Mouse (Mus musculus): Measurements from ENCODE around the gene Rcor2. TPM values are rescaled to one million over a fixed set of nuclear protein-coding genes. Genes with fewer than 3 reads are reported as not detected.
A peak's percentile ranks its signal among the peaks of the same experiment; 100 is the strongest.

Gene Rcor2
- polyA plus RNA-seq, 1 experiment = 11.6 TPM

DNA sequence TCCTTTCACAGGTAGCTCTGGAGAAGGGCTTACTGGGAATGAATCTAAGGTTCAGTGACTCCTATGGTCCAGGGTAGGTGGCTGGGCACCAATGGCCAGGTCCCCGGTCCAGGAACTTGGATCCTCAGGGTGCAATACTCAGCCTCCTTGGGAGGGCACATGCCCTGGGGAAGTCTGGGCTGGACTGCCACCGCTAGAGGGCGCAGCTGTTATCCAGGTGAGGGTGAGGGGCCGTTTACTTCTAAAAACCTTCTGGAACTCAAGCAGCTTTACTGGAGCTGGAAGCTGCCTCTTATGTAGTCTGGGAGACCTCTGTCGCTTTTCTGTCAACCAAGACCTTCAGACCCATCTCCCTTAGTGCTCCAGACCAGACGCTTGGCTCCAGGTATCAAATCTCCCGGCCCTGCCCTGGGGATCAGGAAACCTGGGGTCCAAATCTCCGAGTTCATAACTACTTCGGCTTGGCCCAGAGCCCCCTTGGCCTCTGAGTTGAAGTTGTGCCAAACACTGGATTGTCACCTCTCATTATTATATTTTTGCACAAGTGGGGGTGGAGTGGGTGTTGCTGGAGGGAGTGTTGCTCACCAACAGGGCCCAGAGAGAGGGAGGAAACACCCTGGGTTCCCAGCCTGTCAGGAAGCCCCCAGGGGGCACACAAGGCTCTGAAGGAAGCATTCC, 2.9 kb upstream of the Rcor2 start:
- H3K4me1 ChIP-seq (ENCODE audit: control insufficient read depth, insufficient read depth, low read length) = 0 out of 2 replicates have a peak, but pooled peaks cover 3% of the 10 kb centered on the region
- no peak overlapping the region for H3K27ac ChIP-seq (ENCODE audit: insufficient read depth, low read length)
- peak; percentile 93 for TF ChIP-seq CTCF (IDR thresholded peaks at IDR 0.05; ENCODE audit: borderline replicate concordance, insufficient read depth, low read length)
- no peak for TF ChIP-seq POLR2A (IDR thresholded peaks at IDR 0.05; ENCODE audit: low read depth, low read length)
- H3K4me3 ChIP-seq (ENCODE audit: insufficient read depth, low read length) = no peak overlapping the region

DNA sequence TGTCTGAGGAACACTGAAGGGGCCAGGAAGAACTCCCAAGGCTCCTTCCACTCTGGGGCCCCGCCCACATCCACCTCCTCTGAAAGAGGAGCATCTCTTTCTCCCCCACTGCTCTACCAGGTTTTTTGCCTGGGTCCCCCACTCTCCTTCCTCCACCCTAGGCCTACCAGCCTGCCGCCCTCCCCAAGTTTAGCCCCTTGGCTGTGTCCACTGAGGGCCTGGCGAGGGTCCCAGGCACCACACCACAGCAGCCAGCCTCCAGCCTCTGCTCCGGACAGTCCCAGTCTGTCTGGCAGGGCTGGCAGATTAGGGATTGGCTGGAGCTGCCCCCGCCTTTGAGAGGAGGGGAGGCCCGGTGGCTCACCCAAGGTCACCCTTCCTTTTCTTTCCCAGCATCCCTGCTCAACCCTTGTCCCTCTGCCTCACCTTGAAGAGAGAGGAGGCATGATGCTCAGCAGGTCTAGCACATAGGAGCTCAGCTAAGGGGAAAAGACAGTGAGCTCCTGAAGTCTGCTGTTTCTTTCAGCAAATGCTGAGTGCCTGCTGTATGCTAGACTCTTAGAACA, 2.3 kb upstream of the Rcor2 start:
- H3K27ac ChIP-seq (ENCODE audit: insufficient read depth, low read length) = no peak overlapping the region
- TF ChIP-seq POLR2A (IDR thresholded peaks at IDR 0.05; ENCODE audit: low read depth, low read length) = no peak
- TF ChIP-seq CTCF (IDR thresholded peaks at IDR 0.05; ENCODE audit: borderline replicate concordance, insufficient read depth, low read length) = no peak
- H3K4me3 ChIP-seq (ENCODE audit: insufficient read depth, low read length) = no peak overlapping the region
- 0 out of 2 replicates have a peak, but pooled peaks cover 3% of the 10 kb centered on the region for H3K4me1 ChIP-seq (ENCODE audit: control insufficient read depth, insufficient read depth, low read length)

DNA sequence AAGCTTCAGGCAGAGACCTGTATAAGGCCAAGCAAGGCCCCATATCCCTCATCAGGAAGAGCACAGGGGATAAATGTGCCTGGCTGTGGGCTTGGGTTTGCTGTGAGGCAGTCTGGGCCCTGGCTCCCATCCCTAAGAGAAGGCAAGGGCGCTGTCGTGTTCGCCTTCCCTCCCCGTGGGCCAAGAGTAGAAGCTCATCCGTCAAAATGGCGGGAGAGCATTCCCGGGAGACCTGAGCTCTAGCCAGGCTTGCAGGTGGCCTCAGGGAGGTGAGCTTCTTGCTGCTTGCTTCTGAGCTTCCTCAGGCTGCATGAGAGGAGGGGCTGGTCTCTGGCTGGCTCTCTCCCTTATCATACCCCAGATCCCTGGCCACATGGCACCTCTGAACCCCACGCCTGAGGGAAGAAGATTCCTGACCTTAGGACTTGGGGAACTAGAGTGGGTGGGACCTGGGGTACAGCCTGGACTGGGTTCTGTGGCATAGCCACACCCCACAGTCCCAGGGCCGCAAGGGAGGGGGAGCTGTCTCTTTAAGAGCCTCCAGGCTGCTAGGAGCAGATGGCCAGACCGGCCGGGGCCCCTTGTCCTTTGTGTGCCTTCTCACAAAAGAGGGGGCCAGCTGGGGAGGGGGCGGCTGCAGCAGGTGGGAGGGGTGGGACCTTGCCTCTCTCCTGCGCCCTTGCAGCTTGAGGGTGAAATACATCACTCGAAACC, 1.5 kb upstream of the Rcor2 start:
- 0 out of 2 replicates have a peak, but pooled peaks cover 3% of the 10 kb centered on the region for H3K4me1 ChIP-seq (ENCODE audit: control insufficient read depth, insufficient read depth, low read length)

DNA sequence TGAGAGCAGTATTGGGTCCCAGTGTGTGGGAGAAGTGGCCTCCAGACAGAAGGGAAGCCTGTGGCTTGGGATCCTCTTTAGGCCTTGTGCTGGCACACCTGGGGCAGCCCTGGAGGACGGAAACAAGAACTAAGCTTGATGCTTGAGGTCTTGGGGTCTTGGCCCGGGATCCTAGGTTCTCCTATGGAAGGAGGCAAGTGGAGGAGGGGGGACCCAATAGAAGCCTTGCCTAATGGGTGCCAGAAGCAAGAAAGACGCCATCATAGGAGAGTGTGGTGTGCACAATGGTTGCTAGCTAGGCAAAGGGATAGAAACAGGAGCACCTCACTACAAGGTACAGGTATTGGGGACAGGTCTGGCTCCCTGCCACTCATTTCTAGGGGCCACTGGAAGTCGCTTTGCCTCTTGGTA, 699 bp upstream of the Rcor2 start:
- Histone ChIP-seq H3K4me1 (ENCODE audit: control insufficient read depth, insufficient read depth, low read length) (0 out of 2 replicates have a peak, but pooled peaks cover 3% of the 10 kb centered on the region), H3K4me3 (ENCODE audit: insufficient read depth, low read length) (no peak overlapping the region), H3K27ac (ENCODE audit: insufficient read depth, low read length) (no peak overlapping the region)
- TF ChIP-seq POLR2A (IDR thresholded peaks at IDR 0.05; ENCODE audit: low read depth, low read length) (no peak), CTCF (IDR thresholded peaks at IDR 0.05; ENCODE audit: borderline replicate concordance, insufficient read depth, low read length) (no peak)

More for the DNA sequence above, 1.5 kb upstream of the Rcor2 start:
- Histone ChIP-seq H3K4me3 (ENCODE audit: insufficient read depth, low read length) (no peak overlapping the region), H3K27ac (ENCODE audit: insufficient read depth, low read length) (no peak overlapping the region)
- no peak for TF ChIP-seq CTCF (IDR thresholded peaks at IDR 0.05; ENCODE audit: borderline replicate concordance, insufficient read depth, low read length)
- no peak for TF ChIP-seq POLR2A (IDR thresholded peaks at IDR 0.05; ENCODE audit: low read depth, low read length)

DNA sequence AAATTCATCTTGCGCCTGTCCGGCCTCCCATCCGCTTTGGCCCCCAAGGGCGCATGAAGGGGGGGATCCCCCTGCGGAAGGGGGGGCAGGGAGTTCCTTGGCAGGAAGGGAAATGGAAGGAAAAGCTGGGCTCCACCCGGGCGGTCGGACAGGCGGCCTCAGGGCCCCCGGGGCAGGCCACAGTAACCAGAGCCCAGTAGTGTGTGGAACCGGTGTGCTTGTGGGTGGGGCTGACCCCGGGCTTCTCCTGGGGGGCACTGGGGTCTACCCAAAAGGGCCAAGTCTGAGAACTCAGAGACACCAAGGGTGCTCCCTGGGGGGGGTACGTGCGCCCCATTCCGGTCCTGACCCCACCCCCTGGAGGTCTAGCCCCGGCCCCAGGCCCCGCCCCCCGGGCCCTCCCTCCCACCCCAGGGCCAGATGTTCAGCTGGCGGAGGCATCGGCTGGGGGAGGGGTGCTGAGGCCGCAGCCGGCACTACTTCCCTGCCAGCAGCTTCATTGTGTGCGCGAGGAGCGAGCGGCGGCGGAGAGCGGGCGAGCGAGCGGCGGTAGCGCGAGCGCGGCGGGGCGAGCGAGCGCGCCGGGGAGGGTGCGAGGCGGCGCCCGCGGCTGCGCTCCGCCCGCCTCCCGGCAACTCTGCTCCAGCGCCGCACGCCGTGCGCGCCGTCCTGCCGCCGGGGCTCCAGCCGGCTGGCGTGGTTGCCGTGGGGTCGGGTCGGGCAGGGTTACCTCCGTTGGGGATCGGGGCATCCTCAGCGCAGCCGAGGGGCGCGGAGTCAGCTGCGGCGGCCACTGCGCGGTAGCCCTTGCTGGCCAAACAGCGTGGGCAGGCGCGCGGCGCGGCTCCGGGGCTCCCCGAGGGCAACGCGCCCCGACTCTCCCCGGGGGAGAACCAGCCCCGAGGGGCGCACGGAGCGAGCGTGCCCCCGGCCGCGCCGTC, 926 bp downstream of the Rcor2 start:
- peak overlapping the region; percentile 74 for H3K4me3 ChIP-seq (ENCODE audit: insufficient read depth, low read length)
- H3K4me1 ChIP-seq (ENCODE audit: control insufficient read depth, insufficient read depth, low read length) = 0 out of 2 replicates have a peak, but pooled peaks cover 3% of the 10 kb centered on the region
- TF ChIP-seq CTCF (IDR thresholded peaks at IDR 0.05; ENCODE audit: borderline replicate concordance, insufficient read depth, low read length) (no peak), POLR2A (IDR thresholded peaks at IDR 0.05; ENCODE audit: low read depth, low read length) (peak; percentile 76)
- H3K27ac ChIP-seq (ENCODE audit: insufficient read depth, low read length) = peak overlapping the region; percentile 78

DNA sequence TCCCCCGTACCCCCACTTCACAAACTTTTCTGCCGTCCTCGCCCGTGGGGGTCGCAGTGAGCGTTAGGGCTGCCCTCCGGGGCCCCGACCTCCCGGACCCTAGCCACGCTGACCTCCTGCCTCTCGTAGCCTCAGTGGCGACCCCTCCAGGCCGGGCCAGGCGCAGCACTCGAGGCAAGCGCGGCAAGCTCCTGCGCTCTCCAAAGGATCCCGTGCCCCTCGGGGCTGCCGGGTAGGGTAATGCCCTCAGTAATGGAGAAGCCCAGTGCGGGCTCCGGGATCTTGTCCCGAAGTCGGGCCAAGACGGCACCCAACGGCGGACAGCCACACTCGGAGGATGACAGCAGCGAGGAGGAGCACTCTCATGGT, 1.6 kb downstream of the Rcor2 start:
- peak overlapping the region; percentile 74 for H3K4me3 ChIP-seq (ENCODE audit: insufficient read depth, low read length)
- peak; percentile 77 for TF ChIP-seq CTCF (IDR thresholded peaks at IDR 0.05; ENCODE audit: borderline replicate concordance, insufficient read depth, low read length)
- no peak for TF ChIP-seq POLR2A (IDR thresholded peaks at IDR 0.05; ENCODE audit: low read depth, low read length)
- peak overlapping the region; percentile 78 for H3K27ac ChIP-seq (ENCODE audit: insufficient read depth, low read length)
- H3K4me1 ChIP-seq (ENCODE audit: control insufficient read depth, insufficient read depth, low read length) = 0 out of 2 replicates have a peak, but pooled peaks cover 3% of the 10 kb centered on the region

DNA sequence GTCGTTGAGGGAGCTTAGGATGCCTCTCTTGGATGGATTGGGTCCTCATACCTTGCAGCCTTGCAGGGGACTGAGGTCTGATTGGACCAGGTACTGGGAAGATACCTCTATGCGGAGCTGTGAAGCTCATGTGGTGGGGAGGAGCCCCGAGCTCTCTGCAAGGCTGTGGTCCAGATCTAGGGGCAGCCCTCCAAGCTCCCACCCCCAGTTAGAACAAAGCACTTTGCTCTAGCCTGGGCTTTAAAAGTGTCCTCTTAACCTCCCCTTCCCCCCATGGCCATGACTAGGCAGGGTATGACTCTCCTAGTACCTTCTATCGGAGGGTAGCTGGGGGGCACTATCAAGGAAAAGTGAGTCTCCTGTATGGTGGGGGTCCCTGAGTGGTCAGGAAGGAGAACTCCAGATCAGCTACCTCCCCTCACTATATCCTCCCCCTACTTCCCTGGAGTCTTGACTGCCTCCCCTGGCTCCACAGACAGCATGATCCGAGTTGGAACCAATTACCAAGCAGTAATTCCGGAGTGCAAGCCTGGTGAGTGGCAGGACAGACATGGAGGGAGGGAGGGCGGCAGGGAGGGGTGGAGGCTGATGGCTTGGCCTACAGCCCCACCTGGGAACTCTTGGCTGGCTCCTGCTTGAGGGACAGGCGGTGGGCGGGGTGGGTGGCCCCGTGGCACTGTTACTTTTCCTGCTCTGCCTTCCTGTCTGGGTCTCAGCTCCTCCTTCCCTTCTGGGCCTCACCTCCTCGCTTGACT, 2.3 kb downstream of the Rcor2 start:
- Histone ChIP-seq H3K27ac (ENCODE audit: insufficient read depth, low read length) (no peak overlapping the region), H3K4me3 (ENCODE audit: insufficient read depth, low read length) (peak overlapping the region; percentile 74), H3K4me1 (ENCODE audit: control insufficient read depth, insufficient read depth, low read length) (0 out of 2 replicates have a peak, but pooled peaks cover 3% of the 10 kb centered on the region)
- TF ChIP-seq POLR2A (IDR thresholded peaks at IDR 0.05; ENCODE audit: low read depth, low read length) = no peak
- TF ChIP-seq CTCF (IDR thresholded peaks at IDR 0.05; ENCODE audit: borderline replicate concordance, insufficient read depth, low read length) = no peak

DNA sequence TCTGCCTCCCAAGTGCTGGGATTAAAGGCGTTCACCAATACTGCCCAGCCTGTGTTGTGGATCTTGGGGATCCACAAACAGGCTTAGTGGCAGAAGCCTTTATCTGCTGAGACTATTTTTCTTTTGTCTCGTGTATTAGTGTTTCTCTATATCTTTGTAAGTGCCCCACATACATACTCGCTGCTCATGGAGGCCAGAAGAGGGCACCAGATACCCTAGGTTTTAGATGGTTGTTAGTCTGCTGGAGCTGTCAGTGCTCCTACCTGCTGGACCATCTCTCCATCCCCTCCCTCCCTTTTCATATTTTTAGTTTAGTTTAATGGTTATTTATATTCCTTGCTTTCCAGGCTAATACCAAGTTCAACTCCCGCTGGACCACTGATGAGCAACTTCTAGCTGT, 6.4 kb downstream of the Rcor2 start:
- TF ChIP-seq POLR2A (IDR thresholded peaks at IDR 0.05; ENCODE audit: low read depth, low read length) (no peak), CTCF (IDR thresholded peaks at IDR 0.05; ENCODE audit: borderline replicate concordance, insufficient read depth, low read length) (no peak)
- no peak overlapping the region for H3K27ac ChIP-seq (ENCODE audit: insufficient read depth, low read length)
- H3K4me3 ChIP-seq (ENCODE audit: insufficient read depth, low read length) = no peak overlapping the region
- no peaks in the 10 kb centered on the region for H3K4me1 ChIP-seq (ENCODE audit: control insufficient read depth, insufficient read depth, low read length)
